Mouse (Mus musculus) kidney, postnatal 0 days (tissue): ENCODE results near the gene Tnfsf11. TPM values are rescaled to one million over a fixed set of nuclear protein-coding genes. Genes with fewer than 3 reads are reported as not detected.

Experiments
- ATAC-seq: fragments of 200-750 bp; cut with Nextera tagmentation; replicated peaks from 2 replicates; pipeline ENCODE4 v1.8.0; 2017; ENCODE audit warnings: low read depth, moderate number of reproducible peaks, moderate TSS enrichment, moderate library complexity; ENCODE audit not compliant: low FRiP score
- DNase-seq: peaks from one replicate; pipeline ENCODE4 v3.0.0-alpha.2; 2016; ENCODE audit warnings: low spot score
- H3K27ac ChIP-seq: fragments of 300-500 bp; sonication (generic); 2 replicates; pipeline ENCODE4 v1.5.1; 2014; ENCODE audit warnings: mild to moderate bottlenecking
- H3K27me3 ChIP-seq: fragments of 300-500 bp; sonication (generic); 2 replicates; pipeline ENCODE4 v1.6.1; 2014; ENCODE audit warnings: low read length, mixed read lengths; ENCODE audit not compliant: insufficient read depth
- H3K36me3 ChIP-seq: fragments of 300-500 bp; sonication (generic); 2 replicates; pipeline ENCODE4 v1.6.1; 2014; ENCODE audit warnings: low read length, mixed read lengths; ENCODE audit not compliant: insufficient read depth
- H3K4me1 ChIP-seq: fragments of 300-500 bp; sonication (generic); replicated peaks from 2 replicates; pipeline ENCODE4 v1.6.1; 2014; ENCODE audit warnings: antibody characterized with exemption, low read length, mixed read lengths; ENCODE audit not compliant: insufficient read depth
- H3K4me2 ChIP-seq: fragments of 300-500 bp; sonication (generic); 2 replicates; pipeline ENCODE4 v1.6.1; 2014; ENCODE audit warnings: mild to moderate bottlenecking, low read length, moderate library complexity, mixed read lengths
- H3K4me3 ChIP-seq: fragments of 300-500 bp; sonication (generic); replicated peaks from 2 replicates; pipeline ENCODE4 v1.5.1; 2014; ENCODE audit warnings: low read depth, low read length
- H3K9ac ChIP-seq: fragments of 300-500 bp; sonication (generic); 2 replicates; pipeline ENCODE4 v1.6.1; 2014; ENCODE audit warnings: low read depth, low read length
- H3K9me3 ChIP-seq: fragments of 300-500 bp; sonication (generic); replicated peaks from 2 replicates; pipeline ENCODE4 v1.6.1; 2016; ENCODE audit warnings: low read length, inconsistent platforms, mixed read lengths
- CTCF ChIP-seq: IDR thresholded peaks from 2 replicates; pipeline ENCODE4 v1.5.1; 2016; ENCODE audit warnings: antibody characterized with exemption, low read depth, mild to moderate bottlenecking, moderate library complexity
- WGBS: fragments of 180-500 bp; shearing (Covaris S2); extraction: QIAGEN DNeasy Blood & Tissue Kit; methylation state at CpG from one replicate; pipeline ENCODE4 v1.1.7; 2014; 5-methylcytosine and 5-hydroxymethylcytosine counted together
- polyA plus RNA-seq: library from polyadenylated mRNA; unstranded; fragments of >200 nt; fragmentation: Nextera tagmentation; extraction: Ambion mirVana; gene quantifications from 2 replicates; pipeline ENCODE4 v1.2.1, GENCODE M21; 2015

Tnfsf11 gene
- polyA plus RNA-seq, 1 experiment from 2014 or later, result 0.45 TPM

DNA sequence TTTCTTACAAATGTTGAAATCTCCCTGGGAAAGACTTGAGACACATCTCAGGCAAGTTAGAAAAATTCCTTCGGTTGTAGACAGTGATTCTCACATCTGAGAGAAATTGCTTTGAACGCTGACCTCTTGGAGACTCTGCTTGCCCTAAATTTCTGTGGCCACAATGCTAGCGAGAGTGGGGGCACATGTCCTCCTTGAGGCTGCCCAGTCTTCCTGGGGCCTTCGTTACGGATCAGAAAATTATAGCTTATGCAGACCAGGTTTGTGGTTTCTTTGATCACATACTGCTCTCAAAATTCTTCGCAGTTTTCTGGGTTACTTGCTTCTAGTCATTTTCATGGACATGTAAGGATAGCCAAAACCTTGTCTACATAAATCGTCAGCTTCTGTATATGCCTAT, 53.8 kb downstream of the Tnfsf11 start:
- Histone ChIP-seq H3K4me2 (no peak overlapping the region), H3K4me3 (no peak overlapping the region), H3K9me3 (no peaks in the 10 kb centered on the region), H3K27ac (no peak overlapping the region), H3K27me3 (no peaks in the 10 kb centered on the region), H3K36me3 (no peaks in the 10 kb centered on the region), H3K9ac (no peak overlapping the region), H3K4me1 (no peaks in the 10 kb centered on the region)
- WGBS, result 76% methylated on average over 7 of the region's 7 CpGs
- no peak for DNase-seq
- ATAC-seq, result no peak
- TF ChIP-seq CTCF, result no peak

DNA sequence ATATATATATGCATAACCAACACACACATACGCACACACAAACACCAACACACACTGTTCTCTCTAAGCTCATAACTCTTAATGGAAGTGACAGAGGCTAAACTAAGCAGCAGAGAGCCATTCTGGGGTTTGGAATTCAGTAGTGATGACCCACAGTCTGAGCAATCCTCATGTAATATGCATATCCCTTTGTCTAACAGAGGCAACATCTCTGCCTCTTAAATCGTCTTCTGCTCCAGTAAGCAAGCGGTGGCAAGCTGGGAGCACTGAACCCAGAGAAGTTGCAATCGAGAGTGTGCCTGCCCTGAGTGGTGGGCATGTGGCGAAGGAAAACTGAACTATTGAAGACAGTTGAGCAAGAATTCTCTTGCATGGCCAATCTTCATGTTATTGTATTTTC, 61.2 kb downstream of the Tnfsf11 start:
- no peaks in the 10 kb centered on the region for H3K27me3 ChIP-seq
- DNase-seq (no peak), ATAC-seq (no peak)
- no peak overlapping the region for H3K4me2 ChIP-seq
- no peak overlapping the region for H3K9ac ChIP-seq
- WGBS, result 80% methylated on average over 5 of the region's 5 CpGs
- no peaks in the 10 kb centered on the region for H3K9me3 ChIP-seq
- H3K36me3 ChIP-seq, result no peaks in the 10 kb centered on the region
- H3K27ac ChIP-seq, result no peak overlapping the region
- H3K4me1 ChIP-seq, result no peaks in the 10 kb centered on the region
- H3K4me3 ChIP-seq, result no peak overlapping the region
- TF ChIP-seq CTCF, result no peak

DNA sequence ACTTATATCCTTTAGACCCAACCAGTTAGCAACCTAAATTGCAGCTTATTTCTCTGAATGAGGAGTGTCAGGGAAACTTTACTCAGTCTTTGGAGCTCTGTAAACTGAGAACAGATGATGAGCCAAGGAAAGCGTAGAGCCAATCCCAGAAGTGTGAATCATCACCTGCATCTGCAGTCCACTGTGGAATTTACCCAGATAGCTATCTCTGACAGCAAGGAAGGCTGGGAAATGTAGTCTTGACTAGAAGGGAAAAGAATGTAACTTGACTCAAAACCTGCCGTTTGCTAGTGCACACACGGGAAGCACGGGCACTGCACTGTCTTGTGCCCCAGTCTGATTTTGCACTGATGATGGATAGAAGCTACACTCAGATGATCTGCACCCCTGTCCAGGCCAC, 63.0 kb downstream of the Tnfsf11 start:
- Histone ChIP-seq H3K27me3 (no peaks in the 10 kb centered on the region), H3K9ac (no peak overlapping the region), H3K4me1 (no peaks in the 10 kb centered on the region), H3K36me3 (no peaks in the 10 kb centered on the region), H3K4me2 (no peak overlapping the region), H3K9me3 (no peaks in the 10 kb centered on the region), H3K4me3 (no peak overlapping the region), H3K27ac (no peak overlapping the region)
- TF ChIP-seq CTCF, result no peak
- 49% methylated on average over 4 of the region's 4 CpGs for WGBS
- DNase-seq (no peak), ATAC-seq (no peak)

DNA sequence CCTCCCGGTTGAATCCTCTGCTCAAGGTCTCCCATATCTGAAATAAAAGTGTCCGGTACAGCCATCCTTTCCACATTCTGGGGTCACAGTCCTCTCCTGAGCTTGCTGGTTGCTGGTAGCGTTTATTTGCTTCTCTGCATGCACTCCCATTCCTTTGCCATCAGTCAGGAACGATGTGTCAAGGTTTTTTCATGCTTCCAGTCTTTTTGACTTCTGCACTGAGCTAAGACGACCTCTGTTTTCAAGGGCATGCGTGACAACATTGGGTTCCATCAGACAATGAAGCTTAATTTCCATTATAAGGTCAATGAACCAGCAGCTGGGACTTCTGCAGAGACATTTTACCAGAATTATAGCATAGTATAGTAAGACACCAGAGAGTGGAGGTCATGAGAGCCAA, 68.5 kb downstream of the Tnfsf11 start:
- DNase-seq (no peak), ATAC-seq (no peak)
- H3K9ac ChIP-seq, result no peak overlapping the region
- H3K4me1 ChIP-seq, result no peaks in the 10 kb centered on the region
- TF ChIP-seq CTCF, result no peak
- no peaks in the 10 kb centered on the region for H3K9me3 ChIP-seq
- H3K4me3 ChIP-seq, result no peak overlapping the region
- no peak overlapping the region for H3K4me2 ChIP-seq
- no peak overlapping the region for H3K27ac ChIP-seq
- no peaks in the 10 kb centered on the region for H3K36me3 ChIP-seq
- WGBS, result 78% methylated on average over 6 of the region's 6 CpGs
- H3K27me3 ChIP-seq, result no peaks in the 10 kb centered on the region

DNA sequence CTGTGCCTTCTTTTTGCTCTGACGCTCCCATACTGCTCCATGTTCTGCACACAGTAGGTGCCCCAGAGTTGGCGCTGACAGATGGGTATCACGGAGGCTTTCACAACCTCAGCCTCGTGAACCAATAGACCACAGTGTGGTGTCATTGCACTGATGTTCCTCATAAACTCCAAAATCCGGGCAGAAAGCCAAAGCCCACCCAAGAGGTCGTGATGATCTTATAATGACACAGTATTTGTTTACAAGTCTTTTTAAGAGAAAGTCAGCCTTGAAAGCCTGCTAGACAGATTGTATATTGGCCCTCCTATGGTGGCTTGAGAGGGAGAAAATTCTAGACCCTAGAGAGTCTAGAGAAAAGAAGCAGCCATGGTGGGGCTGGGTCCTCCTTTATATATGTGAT, 70.6 kb downstream of the Tnfsf11 start:
- Histone ChIP-seq H3K27ac (no peak overlapping the region), H3K4me3 (no peak overlapping the region), H3K36me3 (no peaks in the 10 kb centered on the region), H3K27me3 (no peaks in the 10 kb centered on the region), H3K4me2 (no peak overlapping the region), H3K9ac (no peak overlapping the region), H3K4me1 (no peaks in the 10 kb centered on the region), H3K9me3 (no peaks in the 10 kb centered on the region)
- ATAC-seq, result no peak
- TF ChIP-seq CTCF, result no peak
- WGBS, result 66% methylated on average over 6 of the region's 6 CpGs
- peak; percentile 58 for DNase-seq

DNA sequence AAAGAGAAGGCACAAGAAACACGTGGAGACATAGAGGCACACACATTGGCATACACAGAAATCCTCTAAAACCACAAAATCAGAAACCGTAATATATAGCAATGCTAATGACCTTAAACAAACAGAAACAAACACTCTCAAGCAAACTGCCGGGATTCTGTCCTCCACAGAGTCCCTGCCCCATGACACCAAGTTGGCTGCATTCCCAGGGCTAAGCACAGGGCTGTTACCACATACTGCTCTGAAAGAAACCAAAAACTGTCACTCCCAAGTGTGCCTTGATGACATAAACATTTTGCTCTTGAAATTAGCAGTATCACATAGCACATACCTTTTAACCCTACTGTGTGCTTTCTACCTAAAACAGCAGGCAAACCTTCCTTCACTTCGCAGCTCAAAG, 71.7 kb downstream of the Tnfsf11 start:
- Histone ChIP-seq H3K4me3 (no peak overlapping the region), H3K27ac (no peak overlapping the region), H3K27me3 (no peaks in the 10 kb centered on the region), H3K4me1 (no peaks in the 10 kb centered on the region), H3K36me3 (no peaks in the 10 kb centered on the region), H3K9me3 (no peaks in the 10 kb centered on the region), H3K4me2 (no peak overlapping the region), H3K9ac (no peak overlapping the region)
- no peak for ATAC-seq
- no peak for TF ChIP-seq CTCF
- WGBS, result 42% methylated on average over 4 of the region's 4 CpGs
- DNase-seq, result peak; percentile 70

DNA sequence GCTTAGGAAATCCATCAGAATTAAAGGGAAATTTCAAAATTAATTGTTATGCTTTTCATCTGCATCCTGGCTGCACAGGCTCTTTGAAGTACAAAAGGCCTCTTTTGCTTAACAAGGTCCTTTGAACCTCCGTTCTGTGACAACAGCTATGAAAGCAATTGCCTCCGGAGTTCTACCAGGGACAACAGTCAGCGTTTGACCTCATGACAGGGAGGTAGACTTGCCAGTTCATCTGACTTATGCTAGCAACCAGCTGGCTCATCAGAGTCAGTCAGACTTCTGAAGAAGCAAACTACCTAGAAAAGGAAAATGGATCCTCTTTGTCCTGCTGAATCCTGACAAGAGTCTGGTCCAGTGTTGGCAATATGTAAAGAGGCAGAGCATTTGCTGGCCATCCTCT, 72.5 kb downstream of the Tnfsf11 start:
- H3K27me3 ChIP-seq, result no peaks in the 10 kb centered on the region
- ATAC-seq (no peak), DNase-seq (peak; percentile 15)
- TF ChIP-seq CTCF, result no peak
- WGBS, result 15% methylated on average over 3 of the region's 3 CpGs
- H3K36me3 ChIP-seq, result no peaks in the 10 kb centered on the region
- no peaks in the 10 kb centered on the region for H3K4me1 ChIP-seq
- H3K9ac ChIP-seq, result no peak overlapping the region
- H3K4me3 ChIP-seq, result no peak overlapping the region
- H3K4me2 ChIP-seq, result no peak overlapping the region
- no peak overlapping the region for H3K27ac ChIP-seq
- no peaks in the 10 kb centered on the region for H3K9me3 ChIP-seq
